Mouse (Mus musculus): ENCODE measurements around the gene R3hdm2. TPM values are rescaled to one million over a fixed set of nuclear protein-coding genes. Genes with fewer than 3 reads are reported as not detected.
A peak's percentile ranks its signal among the peaks of the same experiment; 100 is the strongest.

The R3hdm2 gene
- total RNA-seq, 2 experiments from 2014 or later: 153 to 170 TPM

DNA sequence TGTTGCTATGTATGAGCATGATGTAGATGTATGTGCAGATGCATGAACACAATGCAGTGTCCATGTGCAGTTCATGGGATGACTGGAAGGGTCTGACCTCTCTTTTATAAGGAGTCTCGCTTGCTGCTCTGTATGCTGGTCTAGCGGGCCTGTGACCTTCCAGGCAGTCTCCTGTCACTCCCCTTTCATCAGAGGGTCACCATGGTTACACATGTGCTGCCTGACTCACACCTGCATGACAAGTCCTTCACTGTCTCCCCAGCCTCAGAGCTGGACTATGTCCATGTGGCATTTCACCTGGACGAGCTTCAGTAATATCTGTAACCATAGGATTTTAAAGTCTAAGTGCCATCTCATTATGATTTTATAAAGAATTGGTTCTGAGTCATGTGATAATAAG, 34.0 kb downstream of the R3hdm2 start:
- no peak for TF ChIP-seq CTCF (conservative IDR thresholded peaks at IDR 0.05)
- H3K4me3 ChIP-seq: no peak overlapping the region
- no peak for DNase-seq (ENCODE audit: low spot score in 2 of 2)
- no peak overlapping the region for H3K27ac ChIP-seq

DNA sequence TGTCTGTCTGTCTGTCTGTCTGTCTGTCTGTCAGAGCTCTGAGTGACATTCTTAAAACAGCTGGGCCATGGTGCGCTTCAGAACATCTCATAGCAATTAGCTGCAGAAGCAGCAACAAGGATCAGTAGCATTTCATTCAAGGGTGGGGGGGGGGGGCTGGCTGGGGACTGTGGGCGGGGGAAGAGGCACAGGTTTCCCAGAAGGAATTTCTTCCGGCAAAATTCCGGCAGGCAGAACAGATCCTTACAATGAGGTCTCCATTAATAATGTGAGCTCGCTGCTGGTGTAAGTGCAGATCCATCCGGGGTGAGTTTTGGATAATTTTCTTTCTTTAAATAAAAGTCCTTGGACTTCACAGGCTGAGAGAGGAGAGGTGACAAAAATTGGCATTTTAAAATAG, 40.0 kb downstream of the R3hdm2 start:
- H3K27ac ChIP-seq: peak overlapping the region; percentile 82

DNA sequence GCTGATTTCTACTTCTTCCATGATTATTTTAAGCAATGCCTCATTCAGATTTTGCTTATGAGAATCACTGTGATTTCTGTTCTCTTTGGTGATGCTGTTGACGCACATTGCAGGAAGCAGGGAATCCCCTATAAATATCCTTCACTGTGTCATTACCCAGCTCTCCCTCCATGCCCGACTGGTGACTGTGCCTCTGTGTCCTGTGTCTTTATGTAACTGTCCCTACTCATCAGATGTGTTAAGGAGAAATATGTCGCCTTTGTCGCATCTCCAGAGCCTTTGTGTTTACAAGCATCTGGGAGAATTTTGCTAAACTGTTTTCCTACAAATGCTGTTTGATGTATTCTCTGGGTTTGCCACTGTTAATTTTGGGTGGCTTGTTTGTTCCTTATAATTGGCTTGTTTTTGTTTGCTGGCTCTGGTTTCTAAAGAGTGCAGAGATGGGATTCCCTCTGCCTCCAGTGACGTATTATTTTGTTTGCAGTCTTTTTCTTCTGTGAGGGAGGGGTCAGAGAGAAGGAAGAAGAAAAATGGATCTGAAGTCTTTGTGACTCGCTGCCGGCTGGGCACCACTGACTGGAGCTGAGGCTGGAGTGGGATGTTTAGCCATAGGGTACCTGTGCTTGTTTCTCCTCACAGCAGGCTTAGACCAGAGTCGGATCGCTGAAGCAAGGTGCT, 40.7 kb downstream of the R3hdm2 start:
- Histone ChIP-seq H3K4me3 (peak overlapping the region; percentile 56), H3K27ac (peak overlapping the region; percentile 82)
- no peak for TF ChIP-seq CTCF (conservative IDR thresholded peaks at IDR 0.05)
- peak; percentile 22 to 41 for DNase-seq (ENCODE audit: low spot score in 2 of 2)

More for the DNA sequence above, 40.0 kb downstream of the R3hdm2 start:
- DNase-seq (ENCODE audit: low spot score in 2 of 2): no peak
- TF ChIP-seq CTCF (conservative IDR thresholded peaks at IDR 0.05): no peak
- peak overlapping the region; percentile 56 for H3K4me3 ChIP-seq

DNA sequence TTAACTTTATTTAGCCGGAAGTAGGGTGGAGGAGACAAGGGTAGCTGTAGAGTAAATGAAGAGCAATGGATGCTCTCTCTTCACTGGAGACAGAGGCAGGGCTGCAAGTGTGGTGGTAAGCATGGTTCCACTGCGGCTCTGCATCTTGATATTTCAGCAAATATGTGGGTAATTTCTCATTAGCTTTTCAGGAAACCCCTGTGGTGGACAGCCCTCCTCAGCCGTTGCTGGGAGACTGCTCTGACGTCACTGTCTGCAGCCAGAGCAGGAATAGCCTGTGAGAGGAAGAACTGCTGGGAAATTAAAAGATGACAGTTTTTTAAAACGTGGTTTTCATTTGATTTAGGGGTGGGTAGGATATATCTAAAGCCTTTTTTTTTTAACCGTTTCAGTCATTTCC, 41.9 kb downstream of the R3hdm2 start:
- peak; percentile 44 to 59 for DNase-seq (ENCODE audit: low spot score in 2 of 2)
- H3K4me3 ChIP-seq: peak overlapping the region; percentile 56

DNA sequence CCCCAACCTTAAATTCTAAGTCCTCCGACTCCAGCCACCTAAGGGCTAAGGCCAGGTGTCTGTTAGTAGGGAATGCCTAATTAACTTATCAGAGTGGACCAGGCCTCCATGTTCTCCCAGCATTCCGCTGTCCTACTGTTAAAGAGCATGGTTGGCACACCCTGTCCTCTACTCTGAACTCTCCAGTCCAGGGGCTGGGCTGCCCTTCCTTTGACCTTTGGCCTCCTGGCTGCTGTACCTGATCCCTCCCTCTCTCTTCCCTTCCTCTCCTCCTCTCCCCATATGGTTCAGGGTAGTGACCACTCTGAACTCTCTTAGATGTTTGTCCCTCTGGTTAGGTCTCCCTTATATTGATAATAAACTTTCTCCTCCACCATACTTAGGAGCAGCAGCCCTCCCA, 45.7 kb downstream of the R3hdm2 start:
- Histone ChIP-seq H3K27ac (no peak overlapping the region), H3K4me3 (no peak overlapping the region)
- TF ChIP-seq CTCF (conservative IDR thresholded peaks at IDR 0.05): no peak
- DNase-seq (ENCODE audit: low spot score in 2 of 2): no peak

More for the DNA sequence above, 41.9 kb downstream of the R3hdm2 start:
- TF ChIP-seq CTCF (conservative IDR thresholded peaks at IDR 0.05): no peak
- H3K27ac ChIP-seq: peak overlapping the region; percentile 82

DNA sequence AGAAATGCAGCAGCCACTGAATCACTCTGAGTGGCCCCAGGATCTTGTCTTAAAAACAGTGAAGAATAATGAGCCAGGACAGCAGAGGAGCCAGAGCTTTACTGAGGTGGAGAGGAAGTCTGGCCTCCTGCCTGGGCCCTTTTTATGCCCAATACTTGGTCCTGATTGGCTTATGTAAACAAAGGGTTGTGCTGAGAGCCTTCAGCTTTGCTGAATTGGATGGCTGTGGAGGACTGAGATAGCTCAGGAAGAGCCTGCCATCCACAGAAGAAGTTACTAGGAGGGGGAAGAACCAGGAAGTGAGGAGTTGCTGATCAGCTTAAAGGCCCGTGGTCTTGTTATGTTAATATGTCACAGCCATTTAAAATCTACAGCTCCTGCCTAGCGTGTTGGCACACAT, 46.5 kb downstream of the R3hdm2 start:
- Histone ChIP-seq H3K27ac (peak overlapping the region; percentile 43; the same call in 1 of the 2 replicates), H3K4me3 (no peak overlapping the region)
- no peak for DNase-seq (ENCODE audit: low spot score in 2 of 2)
- no peak for TF ChIP-seq CTCF (conservative IDR thresholded peaks at IDR 0.05)

DNA sequence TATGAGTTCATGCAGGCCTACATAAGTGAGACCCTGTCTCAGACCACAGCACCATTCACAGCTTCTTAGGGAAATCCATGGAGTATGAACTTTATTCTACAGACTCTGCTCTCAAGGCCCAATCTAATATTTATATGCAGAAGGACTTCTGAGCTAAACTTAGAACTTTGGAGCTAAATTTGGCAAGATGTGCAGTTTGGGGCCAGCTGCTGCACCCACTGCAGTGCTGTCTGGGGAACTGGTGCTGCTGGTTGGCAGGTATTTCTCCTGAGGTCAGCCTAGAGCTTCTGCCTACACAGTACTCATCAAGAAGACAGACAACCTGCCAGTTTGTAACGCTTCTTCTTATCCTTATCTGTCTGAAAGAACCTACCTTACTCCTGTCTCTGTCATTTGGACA, 47.0 kb downstream of the R3hdm2 start:
- Histone ChIP-seq H3K4me3 (no peak overlapping the region), H3K27ac (peak overlapping the region; percentile 43; the same call in 1 of the 2 replicates)
- no peak for TF ChIP-seq CTCF (conservative IDR thresholded peaks at IDR 0.05)
- DNase-seq (ENCODE audit: low spot score in 2 of 2): no peak

DNA sequence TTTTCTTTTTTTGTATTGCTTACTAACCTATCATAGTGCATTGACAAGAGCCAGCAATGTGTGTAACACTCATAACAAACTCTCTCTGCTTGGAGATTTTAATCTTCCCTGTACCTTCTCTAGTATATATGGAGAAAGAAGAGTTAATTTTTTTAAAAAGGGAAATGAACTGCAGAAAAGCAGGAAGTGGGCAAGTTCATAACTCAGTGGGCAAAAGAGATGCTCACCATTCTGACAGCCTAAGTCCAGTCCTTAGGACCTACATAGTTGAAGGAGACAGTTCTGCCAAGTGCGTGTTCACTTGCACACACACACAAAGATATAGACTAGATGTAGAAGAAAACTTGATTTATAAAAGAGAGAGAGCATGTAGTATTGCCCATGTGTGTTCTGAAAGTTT, 47.9 kb downstream of the R3hdm2 start:
- Histone ChIP-seq H3K4me3 (no peak overlapping the region), H3K27ac (no peak overlapping the region)
- DNase-seq (ENCODE audit: low spot score in 2 of 2): no peak
- TF ChIP-seq CTCF (conservative IDR thresholded peaks at IDR 0.05): no peak

DNA sequence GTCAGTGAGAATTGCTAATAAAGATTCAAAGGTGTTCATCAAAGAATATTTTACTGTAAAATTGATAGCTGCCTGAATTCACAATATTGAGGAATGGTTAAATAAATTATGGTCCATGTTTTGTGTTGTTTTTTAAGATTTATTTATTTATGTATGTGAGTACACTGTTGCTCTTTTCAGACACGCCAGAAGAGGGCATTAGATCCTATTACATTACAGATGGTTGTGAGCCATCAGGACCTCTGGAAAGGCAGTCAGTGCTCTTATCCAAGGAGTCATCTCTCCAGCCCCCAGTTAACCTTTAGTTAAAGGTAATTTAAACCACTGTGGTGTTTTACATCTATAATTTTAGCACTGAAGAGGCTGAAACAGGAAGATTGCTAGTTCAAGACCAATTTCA, 49.4 kb downstream of the R3hdm2 start:
- peak; percentile 52 for TF ChIP-seq CTCF (conservative IDR thresholded peaks at IDR 0.05)
- H3K27ac ChIP-seq: no peak overlapping the region
- H3K4me3 ChIP-seq: no peak overlapping the region
- DNase-seq (ENCODE audit: low spot score in 2 of 2): no peak

DNA sequence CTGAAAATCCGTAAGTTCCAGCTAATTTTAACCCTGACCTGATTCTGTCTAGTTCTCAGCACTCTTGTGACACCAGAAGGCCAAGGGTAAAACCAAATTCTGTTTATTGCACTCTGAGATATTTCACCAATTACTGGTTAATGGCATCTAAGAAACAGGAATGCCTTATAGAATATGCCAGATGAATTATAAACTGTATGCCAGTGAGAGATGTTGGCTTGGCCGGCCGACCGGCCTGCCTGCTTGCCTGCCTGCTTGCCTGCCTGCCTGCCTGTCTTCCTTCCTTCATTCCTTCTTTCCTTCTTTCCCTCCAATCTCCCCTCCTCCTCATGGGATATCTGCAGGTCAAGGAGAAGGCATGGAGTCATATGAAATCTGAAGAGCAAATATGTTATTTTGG, 52.3 kb downstream of the R3hdm2 start:
- Histone ChIP-seq H3K4me3 (no peak overlapping the region), H3K27ac (no peak overlapping the region)
- no peak for DNase-seq (ENCODE audit: low spot score in 2 of 2)
- TF ChIP-seq CTCF (conservative IDR thresholded peaks at IDR 0.05): no peak

DNA sequence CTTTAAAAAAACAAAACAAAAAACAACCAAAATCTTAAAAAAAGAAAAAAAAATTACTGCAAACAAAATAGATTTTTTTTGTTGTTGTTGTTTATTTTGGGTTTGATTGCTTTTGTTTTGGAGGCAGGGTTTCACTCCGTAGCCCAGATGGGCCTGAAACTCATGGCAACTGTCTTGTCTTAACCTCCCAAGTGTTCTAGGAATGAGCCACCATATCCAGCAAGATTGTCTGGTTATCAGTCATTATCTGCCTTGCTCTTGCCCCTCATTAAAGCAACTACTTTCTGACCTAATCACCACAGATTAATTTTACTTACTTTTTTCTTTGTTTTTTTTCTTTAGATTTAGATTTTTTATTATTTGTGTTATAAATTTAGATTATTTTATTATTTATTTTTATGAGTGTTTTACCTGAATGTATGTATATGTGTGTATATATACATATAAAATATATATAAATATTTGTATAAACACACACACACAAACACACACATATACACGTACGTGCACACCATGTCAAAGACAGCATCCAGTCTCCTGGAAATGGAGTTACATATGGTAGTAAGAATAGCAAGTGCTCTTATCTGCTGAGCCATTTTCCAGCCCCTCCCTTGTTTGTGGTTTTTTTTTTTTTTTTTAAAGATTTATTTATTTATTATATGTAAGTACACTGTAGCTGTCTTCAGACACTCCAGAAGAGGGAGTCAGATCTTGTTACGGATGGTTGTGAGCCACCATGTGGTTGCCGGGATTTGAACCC, 57.4 kb downstream of the R3hdm2 start:
- DNase-seq (ENCODE audit: low spot score in 2 of 2): no peak
- H3K4me3 ChIP-seq: no peak overlapping the region

DNA sequence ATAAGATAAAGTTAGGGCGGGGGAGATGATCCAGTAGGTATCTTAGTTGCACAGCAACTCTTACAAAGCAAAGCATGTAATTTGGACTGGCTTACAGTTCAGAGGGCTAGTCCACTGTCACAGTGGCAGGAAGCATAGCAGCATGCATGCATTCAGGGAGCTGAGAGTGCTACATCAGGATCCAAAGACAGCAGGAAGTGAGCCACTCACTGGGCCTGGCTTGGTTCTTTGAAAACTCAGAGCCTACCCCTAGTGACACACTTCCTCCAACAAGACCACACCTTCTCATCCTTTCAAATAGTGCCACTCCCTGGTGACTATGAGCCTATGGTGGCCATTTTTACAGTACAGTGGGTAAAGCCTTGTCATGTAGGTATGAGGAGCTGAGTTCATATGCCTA, 73.6 kb downstream of the R3hdm2 start:
- DNase-seq (ENCODE audit: low spot score in 2 of 2): no peak
- no peak for TF ChIP-seq CTCF (conservative IDR thresholded peaks at IDR 0.05)
- no peak overlapping the region for H3K27ac ChIP-seq
- no peak overlapping the region for H3K4me3 ChIP-seq

More for the DNA sequence above, 57.4 kb downstream of the R3hdm2 start:
- no peak overlapping the region for H3K27ac ChIP-seq
- TF ChIP-seq CTCF (conservative IDR thresholded peaks at IDR 0.05): no peak

DNA sequence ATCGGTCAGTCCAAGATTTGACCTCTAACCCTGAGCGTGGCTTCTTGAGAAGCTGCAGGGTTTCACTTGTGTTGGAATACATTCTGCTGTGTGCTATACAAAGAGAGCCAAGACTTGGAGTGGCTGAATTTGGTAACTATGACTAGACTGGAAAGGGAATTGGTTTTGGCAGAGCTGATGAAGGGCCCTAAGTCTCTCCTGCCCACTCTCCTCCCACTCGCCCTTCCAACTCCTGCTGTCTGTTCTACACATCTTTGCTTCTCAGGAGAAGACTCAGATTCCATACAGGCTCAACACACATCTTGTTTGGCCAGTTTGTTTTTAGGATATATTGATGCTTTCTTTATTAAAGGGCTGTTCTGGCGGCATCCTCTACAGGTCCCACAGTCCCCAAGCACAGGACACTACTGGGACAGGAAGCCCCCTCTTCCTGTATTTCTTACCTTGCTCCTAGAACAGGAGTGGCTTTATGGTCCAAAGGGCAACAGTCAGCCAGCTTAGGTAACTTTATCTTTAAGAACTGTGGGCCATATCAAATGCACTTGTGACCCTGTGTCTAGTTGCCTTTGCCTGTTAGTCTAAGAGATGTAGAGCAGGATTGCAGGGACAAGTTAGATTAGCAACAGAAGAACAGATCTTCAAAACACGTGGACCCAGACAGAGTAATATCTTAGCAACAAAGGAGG, 82.4 kb downstream of the R3hdm2 start:
- Histone ChIP-seq H3K27ac (no peak overlapping the region), H3K4me3 (no peak overlapping the region)
- peak in 1 of 2 experiments; percentile 44 for DNase-seq (ENCODE audit: low spot score in 2 of 2)
- no peak for TF ChIP-seq CTCF (conservative IDR thresholded peaks at IDR 0.05)

Data from layer of hippocampus, adult 2 months (tissue).